Mouse (Mus musculus) liver, postnatal 0 days (tissue): ENCODE measurements around the gene 4932415D10Rik. TPM values are rescaled to one million over a fixed set of nuclear protein-coding genes. Genes with fewer than 3 reads are reported as not detected.

Source experiments
- ATAC-seq: fragments of 200-750 bp; cut with Nextera tagmentation; 2 replicates; pipeline ENCODE4 v1.8.0; 2017; ENCODE audit warnings: mild to moderate bottlenecking, moderate library complexity
- DNase-seq: peaks from one replicate; pipeline ENCODE4 v3.0.0-alpha.2; 2016
- H3K27ac ChIP-seq: fragments of 300-500 bp; sonication (generic); 2 replicates; pipeline ENCODE4 v1.5.1; 2014; ENCODE audit warnings: antibody characterized with exemption, moderate library complexity, mild to moderate bottlenecking, low read depth
- H3K27me3 ChIP-seq: fragments of 300-500 bp; sonication (generic); 2 replicates; pipeline ENCODE4 v1.6.1; 2014; ENCODE audit warnings: low read length, control low read depth, mixed read lengths; ENCODE audit not compliant: insufficient read depth
- H3K36me3 ChIP-seq: fragments of 300-500 bp; sonication (generic); replicated peaks from 2 replicates; pipeline ENCODE4 v1.6.1; 2014; ENCODE audit warnings: mild to moderate bottlenecking, control low read depth, low read length, moderate library complexity, mixed read lengths; ENCODE audit not compliant: insufficient read depth
- H3K4me1 ChIP-seq: fragments of 300-500 bp; sonication (generic); 2 replicates; pipeline ENCODE4 v1.6.1; 2014; ENCODE audit warnings: antibody characterized with exemption, mild to moderate bottlenecking, control low read depth; ENCODE audit not compliant: insufficient read depth
- H3K4me2 ChIP-seq: fragments of 300-500 bp; sonication (generic); 2 replicates; pipeline ENCODE4 v1.6.1; 2014; ENCODE audit warnings: low read depth, mild to moderate bottlenecking, low read length, moderate library complexity, mixed read lengths
- H3K4me3 ChIP-seq: fragments of 300-500 bp; sonication (generic); 2 replicates; pipeline ENCODE4 v1.5.1; 2014; ENCODE audit warnings: low read depth, low read length
- H3K9ac ChIP-seq: fragments of 300-500 bp; sonication (generic); replicated peaks from 2 replicates; pipeline ENCODE4 v1.6.1; 2014; ENCODE audit warnings: mild to moderate bottlenecking, moderate library complexity
- H3K9me3 ChIP-seq: fragments of 300-500 bp; sonication (generic); 2 replicates; pipeline ENCODE4 v1.6.1; 2016; ENCODE audit warnings: mild to moderate bottlenecking, control low read depth, low read length, mixed read lengths
- CTCF ChIP-seq: sonication (generic); IDR thresholded peaks from 2 replicates; pipeline ENCODE4 v1.5.1; 2016; ENCODE audit warnings: antibody characterized with exemption, low read depth
- EP300 ChIP-seq: IDR thresholded peaks from 2 replicates; pipeline ENCODE4 v1.6.1; 2016; ENCODE audit warnings: antibody characterized with exemption, low read depth, mild to moderate bottlenecking
- WGBS: fragments of 180-500 bp; shearing (Covaris S2); extraction: QIAGEN DNeasy Blood & Tissue Kit; methylation state at CpG from one replicate; pipeline ENCODE4 v1.1.7; 2014; ENCODE audit not compliant: insufficient replicate concordance; 5-methylcytosine and 5-hydroxymethylcytosine counted together
- polyA plus RNA-seq: library from polyadenylated mRNA; unstranded; fragments of >200 nt; fragmentation: Nextera tagmentation; extraction: Ambion mirVana; gene quantifications from 2 replicates; pipeline ENCODE4 v1.2.1, GENCODE M21; 2015

Gene 4932415D10Rik
- polyA plus RNA-seq, result not detected in 2 replicates

DNA sequence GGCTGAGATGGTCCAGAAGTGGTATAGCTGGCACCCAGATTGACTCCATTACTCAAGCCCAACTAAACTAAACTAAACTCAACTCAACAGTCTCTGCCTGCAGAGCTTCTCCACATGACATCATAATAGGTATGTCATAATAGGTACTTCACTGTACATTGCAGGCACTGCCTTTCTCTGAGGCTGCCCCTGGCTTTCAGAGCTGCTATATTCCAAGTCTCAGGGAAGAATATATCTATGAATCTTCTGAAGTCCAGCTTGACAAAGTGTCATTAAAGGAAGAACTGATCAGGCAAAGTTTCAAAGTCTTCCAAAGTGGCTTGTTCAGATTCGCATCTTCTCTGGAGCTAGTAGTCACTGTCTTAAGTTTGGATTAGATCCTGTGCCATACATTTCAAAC lies at the start of gene 4932415D10Rik:
4932415D10Rik (minus strand) TSS at position 101 of the 400 bp plus-strand sequence.
- no peaks in the 10 kb centered on the region for H3K9me3 ChIP-seq
- no peak for TF ChIP-seq EP300
- TF ChIP-seq CTCF, result no peak
- H3K9ac ChIP-seq, result no peak within 1 kb of the TSS
- no peak within 1 kb of the TSS for H3K4me2 ChIP-seq
- H3K4me3 ChIP-seq, result no peak within 1 kb of the TSS
- 66% methylated on average over 1 of the region's 1 CpGs for WGBS
- ATAC-seq (no peak), DNase-seq (no peak)
- H3K27me3 ChIP-seq, result no peaks in the 10 kb centered on the region
- no peaks in the 10 kb centered on the region for H3K4me1 ChIP-seq
- H3K27ac ChIP-seq, result no peak within 1 kb of the TSS
- no peaks in the 10 kb centered on the region for H3K36me3 ChIP-seq

- no peaks in the 10 kb centered on the region for H3K36me3 ChIP-seq
- ATAC-seq, result no peak
- TF ChIP-seq EP300 (no peak), CTCF (no peak)
- peaks cover 12% of the 10 kb centered on the region; the same call in 1 of the 2 replicates for H3K9me3 ChIP-seq
- WGBS, result 80% methylated on average over 9 of the region's 9 CpGs
- H3K4me1 ChIP-seq, result no peaks in the 10 kb centered on the region
- H3K27ac ChIP-seq, result no peak overlapping the region
- DNase-seq, result no peak
- H3K4me3 ChIP-seq, result no peak overlapping the region
- H3K27me3 ChIP-seq, result no peaks in the 10 kb centered on the region
- H3K9ac ChIP-seq, result no peak overlapping the region
- no peak overlapping the region for H3K4me2 ChIP-seq
Observed at GRCm38 (mm10) chr10:82361911-82362310, 45.5 kb upstream of the 4932415D10Rik start.

DNA sequence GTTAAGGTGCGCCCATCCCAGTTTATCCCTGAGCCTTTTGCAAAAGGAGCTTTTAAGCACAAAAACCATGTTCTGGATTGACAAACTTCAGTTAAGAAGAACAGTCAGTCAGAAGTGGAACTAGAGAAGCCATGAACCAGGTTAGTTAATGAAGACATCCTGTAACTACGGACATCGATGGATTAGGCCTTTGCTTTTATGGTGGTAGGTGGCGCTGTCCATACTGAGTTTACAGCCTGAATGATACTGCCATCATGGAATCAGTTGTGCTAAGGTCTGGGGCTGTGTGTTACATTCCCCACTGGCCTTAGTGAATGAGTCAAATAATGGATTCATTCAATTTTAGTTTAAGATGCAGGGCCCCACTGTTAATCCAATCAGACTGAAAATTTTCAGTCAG lies 39.0 kb upstream of the 4932415D10Rik start:
- Histone ChIP-seq H3K9me3 (0 out of 2 replicates have a peak, but pooled peaks cover 2% of the 10 kb centered on the region), H3K4me1 (0 out of 2 replicates have a peak, but pooled peaks cover 3% of the 10 kb centered on the region), H3K27ac (no peak overlapping the region), H3K9ac (no peak overlapping the region), H3K27me3 (no peaks in the 10 kb centered on the region), H3K4me2 (no peak overlapping the region), H3K36me3 (no peaks in the 10 kb centered on the region), H3K4me3 (no peak overlapping the region)
- no peak for ATAC-seq
- no peak for TF ChIP-seq EP300
- WGBS, result 90% methylated on average over 4 of the region's 4 CpGs
- no peak for DNase-seq

- Histone ChIP-seq H3K27me3 (no peaks in the 10 kb centered on the region), H3K9ac (peak within 1 kb of the TSS; percentile 62), H3K4me2 (peak within 1 kb of the TSS; percentile 70), H3K4me1 (0 out of 2 replicates have a peak, but pooled peaks cover 3% of the 10 kb centered on the region), H3K36me3 (no peaks in the 10 kb centered on the region), H3K27ac (peak within 1 kb of the TSS; percentile 56; the same call in 1 of the 2 replicates), H3K4me3 (peak within 1 kb of the TSS; percentile 62), H3K9me3 (0 out of 2 replicates have a peak, but pooled peaks cover 2% of the 10 kb centered on the region)
- DNase-seq, result peak; percentile 69
- 6% methylated on average over 34 of the region's 34 CpGs for WGBS
- TF ChIP-seq EP300 (no peak), CTCF (no peak)
- ATAC-seq, result peak; percentile 97
Observed at GRCm38 (mm10) chr10:82354083-82355010, 38.0 kb upstream of the 4932415D10Rik start, which contains the start of gene Gm4924. Gm4924 (plus strand) TSS chr10:82354255.

- no peaks in the 10 kb centered on the region for H3K36me3 ChIP-seq
- H3K9me3 ChIP-seq, result no peaks in the 10 kb centered on the region
- TF ChIP-seq EP300, result no peak
- no peak for TF ChIP-seq CTCF
- no peak overlapping the region for H3K9ac ChIP-seq
- H3K27me3 ChIP-seq, result no peaks in the 10 kb centered on the region
- no peak for ATAC-seq
- no peaks in the 10 kb centered on the region for H3K4me1 ChIP-seq
- DNase-seq, result no peak
- no peak overlapping the region for H3K27ac ChIP-seq
- WGBS, result 80% methylated on average over 5 of the region's 5 CpGs
- H3K4me3 ChIP-seq, result no peak overlapping the region
- H3K4me2 ChIP-seq, result no peak overlapping the region
Observed at GRCm38 (mm10) chr10:82329826-82330225, 13.4 kb upstream of the 4932415D10Rik start.

GRCm38 (mm10) chr10:82320134-82320533 lies 3.8 kb upstream of the 4932415D10Rik start:
- TF ChIP-seq EP300, result no peak
- TF ChIP-seq CTCF, result no peak
- ATAC-seq (no peak), DNase-seq (no peak)
- Histone ChIP-seq H3K27ac (no peak overlapping the region), H3K4me3 (no peak overlapping the region), H3K9ac (no peak overlapping the region), H3K27me3 (no peaks in the 10 kb centered on the region), H3K4me2 (no peak overlapping the region), H3K36me3 (no peaks in the 10 kb centered on the region), H3K4me1 (no peaks in the 10 kb centered on the region), H3K9me3 (no peaks in the 10 kb centered on the region)
- WGBS, result 51% methylated on average over 3 of the region's 3 CpGs
